Mouse (Mus musculus) layer of hippocampus, postnatal 36 days (tissue): ENCODE measurements around the gene Slc16a10. TPM values are rescaled to one million over a fixed set of nuclear protein-coding genes. Genes with fewer than 3 reads are reported as not detected.

Source experiments
- DNase-seq, 2 experiments: peaks; one replicate each; pipeline ENCODE4 v3.0.0; 2022
- total RNA-seq, 2 experiments: library from RNA; stranded (reverse); gene quantifications; 2 replicates each; pipeline ENCODE4 v1.2.3; 2021

Slc16a10 gene
- total RNA-seq, 2 experiments from 2014 or later: 3.0 to 4.0 TPM

DNA sequence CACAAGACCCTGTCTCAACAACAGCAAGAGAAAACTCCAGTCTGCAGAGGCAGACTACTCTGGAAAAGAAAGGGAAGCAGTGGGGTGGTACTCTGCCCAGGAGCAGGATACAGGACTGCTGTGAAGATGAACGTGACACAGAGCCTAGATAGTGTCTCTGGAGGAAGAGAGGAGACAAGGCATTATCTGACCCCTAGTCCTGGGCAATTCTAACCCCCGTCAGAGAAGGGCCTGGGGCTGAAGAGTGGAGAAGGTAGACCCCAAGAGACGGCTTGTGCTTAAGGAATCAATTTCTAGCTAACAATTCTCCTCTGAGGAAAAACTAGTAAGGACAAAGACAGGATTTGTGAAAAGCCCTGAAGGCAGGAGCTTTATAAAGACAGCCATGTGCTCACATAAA is 76.7 kb downstream of the Slc16a10 start:
- DNase-seq: no peak

- DNase-seq: no peak
These were observed 78.7 kb downstream of the Slc16a10 start for GRCm38 (mm10) chr10:40063291-40063890.

GRCm38 (mm10) chr10:40062812-40063211 is 79.2 kb downstream of the Slc16a10 start:
- DNase-seq: no peak

DNA sequence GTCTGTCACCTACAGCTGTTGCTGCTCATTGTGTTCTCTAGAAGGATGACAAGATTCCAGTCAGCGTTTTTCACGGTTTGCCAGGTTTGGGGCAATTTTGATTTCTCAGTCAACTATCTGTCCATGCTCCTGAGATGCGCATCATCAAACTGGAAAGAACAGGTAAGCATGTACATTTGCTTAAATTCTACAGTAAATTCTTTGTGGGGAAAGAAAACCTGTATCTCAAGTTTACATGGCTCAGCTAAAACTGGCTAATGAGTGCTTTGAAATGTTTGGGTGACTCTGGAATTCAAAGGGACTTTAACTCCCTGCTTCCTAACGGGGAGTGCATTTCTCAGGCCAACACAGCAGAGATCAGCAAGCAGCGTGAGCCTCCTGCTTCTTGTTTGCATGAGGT is 80.1 kb downstream of the Slc16a10 start:
- DNase-seq: no peak

DNA sequence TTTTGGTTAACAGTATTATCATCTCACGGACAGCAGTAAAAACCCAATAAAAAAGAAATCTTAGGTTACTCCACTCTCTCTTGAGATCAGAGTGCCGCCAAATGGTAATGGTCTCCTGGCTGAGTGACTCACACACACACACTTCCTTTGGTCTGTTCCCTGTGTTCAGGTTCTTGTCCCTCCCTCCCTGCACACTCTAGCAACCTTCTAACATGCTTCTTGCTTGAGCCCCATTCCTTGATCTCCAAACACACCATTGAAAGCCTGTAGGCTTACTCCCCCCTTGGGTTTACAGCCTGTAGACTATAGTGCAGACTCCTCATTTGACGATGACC is 83.3 kb downstream of the Slc16a10 start:
- no peak for DNase-seq

DNA sequence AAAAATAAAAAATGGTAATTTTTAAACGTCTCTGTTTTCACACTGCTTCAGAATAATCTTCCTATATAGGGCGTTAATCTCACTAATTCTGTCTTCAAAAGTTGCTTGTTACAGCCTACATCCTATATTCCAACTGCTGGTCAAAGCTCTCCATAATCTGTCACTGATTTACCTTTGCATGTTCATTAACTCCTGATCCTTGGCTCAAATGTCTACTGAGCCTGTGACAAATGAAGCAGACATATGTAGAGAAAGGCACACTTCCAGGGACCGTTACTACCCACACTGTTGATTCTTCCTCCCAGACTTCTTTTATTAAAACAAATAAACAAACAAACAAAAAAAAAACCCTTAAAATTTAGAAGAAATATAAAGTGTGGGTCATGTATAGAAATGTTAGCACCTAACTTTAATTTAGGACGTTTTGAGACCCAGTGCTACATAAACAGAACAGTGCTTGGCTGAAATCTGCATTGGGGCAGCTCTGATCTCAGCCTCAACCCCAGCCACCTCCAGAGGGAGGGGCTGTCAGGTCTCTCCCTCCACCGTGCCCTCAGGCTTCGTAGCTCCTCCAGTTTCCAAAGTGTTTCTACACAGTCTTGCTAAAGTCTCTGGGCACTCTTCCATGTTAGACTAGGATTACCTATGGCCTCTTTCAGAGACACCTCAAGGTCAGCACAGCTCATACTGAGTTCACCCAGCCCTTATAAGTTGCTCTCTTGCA is 83.8 kb downstream of the Slc16a10 start:
- no peak for DNase-seq

DNA sequence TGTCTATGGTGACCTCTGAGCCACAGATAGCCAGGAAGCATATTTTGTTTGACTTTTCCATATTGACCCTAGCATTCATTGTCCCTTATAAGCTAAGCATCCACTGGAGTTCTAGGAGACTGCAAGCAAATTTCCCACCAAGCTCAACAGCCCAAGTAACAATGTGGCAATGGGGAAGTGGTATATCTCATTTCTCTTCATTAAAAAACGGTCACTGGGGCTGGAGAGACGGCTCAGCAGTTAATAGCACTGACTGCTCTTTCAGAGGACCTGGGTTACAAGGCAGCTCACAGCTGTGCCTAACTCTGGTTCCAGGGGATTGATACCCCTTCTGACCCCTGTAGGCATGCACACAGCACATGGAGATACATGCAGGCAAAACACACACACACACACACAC is 84.4 kb downstream of the Slc16a10 start:
- no peak for DNase-seq

DNA sequence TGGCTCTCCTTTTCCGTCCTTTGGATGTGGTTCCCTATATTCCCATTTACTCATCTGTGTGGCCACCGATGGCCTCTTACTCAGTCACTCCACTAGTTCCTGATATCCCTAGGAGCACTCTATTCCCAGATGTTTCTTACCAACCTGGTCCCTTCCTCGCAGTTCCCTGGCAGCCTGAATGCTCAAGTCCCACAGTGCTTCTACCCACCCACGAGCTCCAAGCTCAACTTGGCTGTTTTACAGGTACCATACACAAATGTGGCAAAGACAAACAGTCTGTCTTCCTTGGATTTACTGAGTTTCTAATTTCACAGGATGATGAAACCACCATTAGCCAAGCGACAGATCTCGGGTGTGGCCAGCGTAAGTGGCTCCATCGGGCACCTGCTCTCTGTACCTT is 87.6 kb downstream of the Slc16a10 start:
- no peak for DNase-seq

GRCm38 (mm10) chr10:40053896-40054295 is 88.2 kb downstream of the Slc16a10 start:
- peak; percentile 42 to 66 for DNase-seq

GRCm38 (mm10) chr10:40053257-40053895 is 88.7 kb downstream of the Slc16a10 start:
- DNase-seq: no peak

DNA sequence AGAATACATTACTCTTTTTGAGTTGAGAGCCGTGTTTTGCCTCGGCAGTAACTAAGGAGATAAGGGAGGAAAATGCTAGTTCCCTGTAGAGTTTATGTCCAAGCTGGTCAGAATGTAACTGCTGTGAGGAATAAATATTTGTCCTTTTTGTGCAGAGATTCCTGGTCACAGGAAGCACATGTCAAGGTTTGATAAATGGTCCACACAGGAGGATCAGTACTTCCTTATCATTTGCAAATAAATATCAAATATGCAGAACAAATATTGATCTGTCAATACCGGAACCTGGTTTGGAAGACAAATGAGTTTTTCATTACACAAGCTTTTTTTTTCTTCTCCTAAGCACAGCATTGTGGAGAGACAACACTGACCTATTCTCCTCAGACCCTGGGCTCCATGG is 90.1 kb downstream of the Slc16a10 start:
- DNase-seq: no peak

GRCm38 (mm10) chr10:40050763-40051162 is 91.3 kb downstream of the Slc16a10 start:
- DNase-seq: no peak

GRCm38 (mm10) chr10:40041339-40041738 is 100.7 kb downstream of the Slc16a10 start:
- DNase-seq: no peak

- DNase-seq: peak; percentile 35 to 49
These were observed 105.1 kb downstream of the Slc16a10 start for GRCm38 (mm10) chr10:40036686-40037560.

GRCm38 (mm10) chr10:40034956-40035355 is 107.1 kb downstream of the Slc16a10 start:
- no peak for DNase-seq

DNA sequence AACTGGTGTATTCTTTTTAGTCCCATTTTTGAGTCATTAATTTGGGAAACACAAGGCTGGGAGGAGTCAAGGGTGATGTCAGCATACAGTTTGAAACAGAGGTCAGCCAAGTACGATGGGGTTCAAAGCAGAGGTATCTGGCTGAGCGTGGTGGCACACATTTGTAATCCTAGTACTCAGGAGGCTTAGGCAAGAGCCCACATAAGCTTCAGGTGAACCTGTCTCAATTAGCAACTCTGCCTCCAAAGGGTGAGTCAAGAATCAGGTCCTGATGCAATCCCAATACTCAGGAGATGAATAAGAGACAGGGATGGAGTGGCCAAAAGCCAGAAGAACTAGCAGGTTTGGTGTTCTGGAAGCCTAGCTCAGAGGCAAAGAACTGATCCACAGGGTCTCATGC is 109.2 kb downstream of the Slc16a10 start:
- DNase-seq: no peak

- no peak for DNase-seq
These were observed 111.3 kb downstream of the Slc16a10 start for GRCm38 (mm10) chr10:40030716-40031115.

GRCm38 (mm10) chr10:40029610-40030009 is 112.4 kb downstream of the Slc16a10 start:
- DNase-seq: no peak

GRCm38 (mm10) chr10:40028091-40028490 is 114.0 kb downstream of the Slc16a10 start:
- DNase-seq: no peak

DNA sequence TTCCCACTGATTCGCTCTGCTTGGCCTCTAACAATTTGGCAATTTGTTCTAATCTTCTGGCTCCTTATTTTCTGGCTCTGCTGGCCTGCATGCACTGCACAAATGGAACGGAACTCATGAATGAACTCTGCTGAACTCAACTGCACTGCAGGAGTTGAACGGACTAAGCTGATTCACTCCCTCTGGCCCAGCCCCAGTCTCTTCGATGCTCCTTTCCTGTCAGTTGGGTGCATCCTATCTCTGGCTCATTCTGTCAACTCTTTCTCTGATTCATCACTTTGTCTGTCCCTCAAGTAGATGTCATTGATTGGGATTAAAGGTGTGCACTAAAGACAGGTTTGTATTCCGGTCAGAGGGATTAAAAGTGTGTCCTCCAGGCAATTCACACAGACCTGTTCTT is 115.5 kb downstream of the Slc16a10 start:
- DNase-seq: no peak

DNA sequence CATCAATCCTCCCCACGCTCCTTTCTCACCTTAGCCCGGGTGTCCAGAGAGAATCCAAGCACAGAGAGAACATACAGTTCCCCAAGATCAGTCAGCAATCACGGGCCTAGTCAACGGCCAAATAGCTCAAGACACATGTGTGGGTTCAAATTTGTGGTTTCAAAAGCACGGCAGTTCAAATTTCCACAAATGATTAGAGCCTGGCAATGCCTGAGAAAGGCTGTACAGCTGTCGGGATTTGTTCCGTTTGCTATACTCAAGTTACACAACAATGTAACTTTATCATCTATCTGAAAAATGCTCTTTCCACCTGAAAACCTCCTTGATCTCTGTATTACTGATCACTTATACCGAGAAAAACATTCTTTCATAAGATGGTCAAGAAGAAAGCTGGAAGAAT is 116.5 kb downstream of the Slc16a10 start:
- DNase-seq: no peak

DNA sequence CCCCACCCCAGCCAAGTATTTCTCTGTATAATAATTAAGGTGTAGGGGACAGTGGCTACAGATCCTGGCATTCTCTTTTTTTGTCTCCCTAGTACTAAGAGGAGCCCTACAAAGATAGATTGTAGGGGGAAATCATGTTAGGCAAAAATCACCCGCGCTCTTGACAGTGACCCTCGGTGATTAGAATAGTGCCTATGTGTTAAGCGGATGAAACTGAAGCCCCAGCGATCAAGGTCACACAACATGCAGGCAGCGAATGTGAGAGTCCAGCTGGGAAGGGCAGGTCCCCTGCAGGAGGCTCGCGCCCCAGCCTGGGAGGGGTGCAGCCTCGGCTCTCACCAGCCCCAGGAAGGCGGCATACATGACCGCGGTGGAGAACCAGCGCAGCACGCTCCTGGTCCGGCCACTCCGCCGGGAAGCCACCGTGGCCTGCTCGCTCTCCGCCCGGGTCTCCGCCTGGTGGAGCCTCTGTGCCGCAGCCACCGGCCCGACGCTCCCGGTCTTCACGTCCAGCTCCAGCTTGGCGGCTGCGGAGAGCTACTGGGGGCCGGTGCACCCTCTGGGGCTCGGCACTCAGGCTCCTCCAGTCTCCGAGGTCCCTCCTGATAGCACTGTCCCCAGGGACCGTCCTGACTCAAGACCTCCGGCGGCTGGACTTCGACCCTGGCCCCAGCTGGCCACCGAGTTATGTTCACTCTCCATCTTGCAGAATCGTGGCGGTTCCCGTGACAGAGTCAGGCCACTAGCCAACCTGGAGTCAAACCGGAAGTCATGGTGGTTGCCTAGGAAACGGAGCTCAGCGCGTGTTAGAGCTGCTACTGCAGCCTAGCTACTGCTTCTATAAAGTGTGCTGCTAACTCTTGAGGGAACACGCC is 117.3 kb downstream of the Slc16a10 start, which contains the start of gene Mfsd4b1:
Gene Mfsd4b1 (minus strand): TSS at position 715 of the 875 bp plus-strand sequence.
- peak; percentile 86 to 90 for DNase-seq
